8 mouse cellular contexts compared by ENCODE assay signal in genomic region chr13:119791580-119792135, GRCm38 (mm10). TPM values are rescaled to one million over a fixed set of nuclear protein-coding genes. Genes with fewer than 3 reads are reported as not detected.
DNase-seq lines count a peak whose midpoint lies in the region; ATAC-seq and TF ChIP-seq lines count a peak whose summit lies in the region.

No protein-coding gene starts in this region.

- no peaks in the 10 kb centered on the region for H3K9me3 ChIP-seq in forebrain, embryonic 11.5 days (ENCODE audit: control insufficient read depth, low read length)
- no peaks in the 10 kb centered on the region for H3K9me3 ChIP-seq in midbrain, embryonic 11.5 days (ENCODE audit: control insufficient read depth, low read length)

- H3K9ac ChIP-seq in forebrain, embryonic 11.5 days (ENCODE audit: low read length), result peak overlapping the region; percentile 94
- peak overlapping the region; percentile 89 for H3K9ac ChIP-seq in midbrain, embryonic 11.5 days (ENCODE audit: low read length)

- H3K27me3 ChIP-seq in testis, adult 2 months (ENCODE audit: control insufficient read depth, insufficient read depth, low read length), result no peaks in the 10 kb centered on the region
- no peaks in the 10 kb centered on the region for H3K27me3 ChIP-seq in forebrain, embryonic 11.5 days (ENCODE audit: control insufficient read depth, insufficient read depth, low read length)
- H3K27me3 ChIP-seq in kidney, adult 2 months (replicated peaks; ENCODE audit: control insufficient read depth, insufficient read depth, low read length), result no peaks in the 10 kb centered on the region
- H3K27me3 ChIP-seq in midbrain, embryonic 11.5 days (ENCODE audit: control insufficient read depth, insufficient read depth, low read length), result no peaks in the 10 kb centered on the region

- no peaks in the 10 kb centered on the region for H3K36me3 ChIP-seq in testis, adult 2 months (ENCODE audit: control insufficient read depth, insufficient read depth, low read length)
- no peaks in the 10 kb centered on the region; the same call in 1 of the 2 replicates for H3K36me3 ChIP-seq in forebrain, embryonic 11.5 days (ENCODE audit: control insufficient read depth, insufficient read depth, low read length)
- no peaks in the 10 kb centered on the region for H3K36me3 ChIP-seq in kidney, adult 2 months (ENCODE audit: control insufficient read depth, insufficient read depth, low read length)
- H3K36me3 ChIP-seq in midbrain, embryonic 11.5 days (ENCODE audit: control insufficient read depth, insufficient read depth, low read length), result peaks cover 8% of the 10 kb centered on the region

- H3K4me2 ChIP-seq in forebrain, embryonic 11.5 days (ENCODE audit: low read depth, low read length, severe bottlenecking), result peak overlapping the region; percentile 71
- peak overlapping the region; percentile 72 for H3K4me2 ChIP-seq in midbrain, embryonic 11.5 days

- H3K4me3 ChIP-seq in testis, adult 2 months (ENCODE audit: control insufficient read depth, low read depth, low read length), result peak overlapping the region; percentile 97
- H3K4me3 ChIP-seq in forebrain, embryonic 11.5 days (ENCODE audit: low read depth, low read length), result peak overlapping the region; percentile 84
- H3K4me3 ChIP-seq in kidney, adult 2 months (ENCODE audit: insufficient read depth, low read depth, low read length), result peak overlapping the region; percentile 95
- peak overlapping the region; percentile 85 for H3K4me3 ChIP-seq in midbrain, embryonic 11.5 days (ENCODE audit: low read depth, low read length)

- DNase-seq in testis, postnatal 10 days (ENCODE audit: low spot score), result no peak
- DNase-seq in forebrain, embryonic 11.5 days (ENCODE audit: low spot score), result no peak
- peak; percentile 23 for DNase-seq in kidney, adult 2 months
- DNase-seq in midbrain, embryonic 11.5 days (ENCODE audit: low spot score, missing footprints), result no peak
- no peak for DNase-seq in frontal cortex, postnatal 14 days (ENCODE audit: low spot score in 2 of 2)

- H3K4me1 ChIP-seq in testis, adult 2 months (ENCODE audit: control insufficient read depth, insufficient read depth, low read length), result peaks cover 9% of the 10 kb centered on the region
- H3K4me1 ChIP-seq in forebrain, embryonic 11.5 days (replicated peaks; ENCODE audit: control insufficient read depth, insufficient read depth, low read length), result peaks cover 2% of the 10 kb centered on the region; the same call in 1 of the 2 replicates
- peaks cover 4% of the 10 kb centered on the region; the same call in 1 of the 2 replicates for H3K4me1 ChIP-seq in kidney, adult 2 months (ENCODE audit: control insufficient read depth, insufficient read depth, low read length)
- H3K4me1 ChIP-seq in midbrain, embryonic 11.5 days (ENCODE audit: control insufficient read depth, insufficient read depth, low read length), result peaks cover 15% of the 10 kb centered on the region

- peak overlapping the region; percentile 93 for H3K27ac ChIP-seq in testis, adult 2 months (ENCODE audit: control insufficient read depth, insufficient read depth, low read depth, low read length)
- peak overlapping the region; percentile 90 for H3K27ac ChIP-seq in forebrain, embryonic 11.5 days (ENCODE audit: low read depth, low read length)
- H3K27ac ChIP-seq in kidney, adult 2 months (ENCODE audit: insufficient read depth, low read depth, low read length), result no peak overlapping the region
- H3K27ac ChIP-seq in midbrain, embryonic 11.5 days (ENCODE audit: low read depth, low read length), result peak overlapping the region; percentile 89

- no peak for ATAC-seq in forebrain, embryonic 11.5 days (replicated peaks; ENCODE audit: low FRiP score)
- ATAC-seq in midbrain, embryonic 11.5 days (ENCODE audit: low FRiP score), result no peak
- ATAC-seq in activated CD4-positive, CD25-positive, alpha-beta regulatory T cell, adult 4 months, result no peak
- no peak for ATAC-seq in erythroid progenitor cell, adult 5-6 weeks (replicated peaks; ENCODE audit: low FRiP score, poor library complexity, severe bottlenecking)

- WGBS in forebrain, embryonic 11.5 days, result 3% methylated on average over 18 of the region's 18 CpGs
- WGBS in kidney, adult 2 months, result 2% methylated on average over 18 of the region's 18 CpGs
- WGBS in midbrain, embryonic 11.5 days, result 4% methylated on average over 18 of the region's 18 CpGs

- TF ChIP-seq POLR2A in testis, adult 2 months (IDR thresholded peaks at IDR 0.05; ENCODE audit: control insufficient read depth, low read depth, low read length), result no peak
- no peak for TF ChIP-seq POLR2A in kidney, adult 2 months (IDR thresholded peaks at IDR 0.05; ENCODE audit: low read depth, low read length)

- TF ChIP-seq CTCF in testis, adult 2 months (IDR thresholded peaks at IDR 0.05; ENCODE audit: control insufficient read depth, insufficient read depth, insufficient replicate concordance, low read depth, low read length), result no peak
- TF ChIP-seq CTCF in kidney, adult 2 months (conservative IDR thresholded peaks at IDR 0.05; ENCODE audit: insufficient read depth, insufficient read length, low read depth, low read length), result no peak

RNA-seq across cellular contexts. Expression of gene Zfp131, which starts 1.0 kb away (rescaled TPM):
- 8.0 and 11.4 TPM in 2 replicates for polyA plus RNA-seq in testis, adult 2 months (2012; rRNA removed)
- polyA plus RNA-seq in forebrain, embryonic 11.5 days (2014; fragmentation: Nextera tagmentation; extraction: Ambion mirVana), result 49.2 and 50.7 TPM in 2 replicates
- 4.7 and 5.5 TPM in 2 replicates for polyA plus RNA-seq in kidney, adult 2 months (2012; rRNA removed)
- polyA plus RNA-seq in midbrain, embryonic 11.5 days (2014; fragmentation: Nextera tagmentation; extraction: Ambion mirVana), result 44.2 and 49.4 TPM in 2 replicates
- 10 to 100 TPM; 18.8 to 22.1 TPM for polyA plus RNA-seq in activated CD4-positive, CD25-positive, alpha-beta regulatory T cell, adult 4 months (2017; shearing (Covaris generic))
- total RNA-seq in erythroid progenitor cell, adult 5-6 weeks (2015; ENCODE audit: low replicate concordance), result 27.8 and 49.9 TPM in 2 replicates
- 38.9 and 41.3 TPM in 2 replicates for total RNA-seq in erythroid progenitor cell, adult 5-6 weeks (2017; ENCODE audit: low replicate concordance)

RNA-seq across cellular contexts. Expression of gene Nim1k, which starts 36.0 kb away (rescaled TPM):
- polyA plus RNA-seq in testis, adult 2 months (2012; rRNA removed), result 1.8 and 2.2 TPM in 2 replicates
- 4.9 and 5.8 TPM in 2 replicates for polyA plus RNA-seq in forebrain, embryonic 11.5 days (2014; fragmentation: Nextera tagmentation; extraction: Ambion mirVana)
- 0.88 and 1.0 TPM in 2 replicates for polyA plus RNA-seq in kidney, adult 2 months (2012; rRNA removed)
- 1.9 and 2.4 TPM in 2 replicates for polyA plus RNA-seq in midbrain, embryonic 11.5 days (2014; fragmentation: Nextera tagmentation; extraction: Ambion mirVana)
- 1 to 10 TPM in 1 of 2 experiments, under 1 TPM in 1; 0.62 to 1.1 TPM for polyA plus RNA-seq in activated CD4-positive, CD25-positive, alpha-beta regulatory T cell, adult 4 months (2017; shearing (Covaris generic))
- 1.4 TPM in 1 of 2 replicates, not detected in the other for total RNA-seq in erythroid progenitor cell, adult 5-6 weeks (2015; ENCODE audit: low replicate concordance)
- 0.45 TPM in 1 of 2 replicates, not detected in the other for total RNA-seq in erythroid progenitor cell, adult 5-6 weeks (2017; ENCODE audit: low replicate concordance)

RNA-seq across cellular contexts. Expression of gene AF067063, which starts 38.4 kb away (rescaled TPM):
- polyA plus RNA-seq in testis, adult 2 months (2012; rRNA removed), result 0.28 TPM in 1 of 2 replicates, not detected in the other
- polyA plus RNA-seq in forebrain, embryonic 11.5 days (2014; fragmentation: Nextera tagmentation; extraction: Ambion mirVana), result not detected in 2 replicates
- polyA plus RNA-seq in kidney, adult 2 months (2012; rRNA removed), result not detected in 2 replicates
- polyA plus RNA-seq in midbrain, embryonic 11.5 days (2014; fragmentation: Nextera tagmentation; extraction: Ambion mirVana), result not detected in 2 replicates
- polyA plus RNA-seq in activated CD4-positive, CD25-positive, alpha-beta regulatory T cell, adult 4 months (2017; shearing (Covaris generic)), result not detected
- total RNA-seq in erythroid progenitor cell, adult 5-6 weeks (2015; ENCODE audit: low replicate concordance), result not detected in 2 replicates
- total RNA-seq in erythroid progenitor cell, adult 5-6 weeks (2017; ENCODE audit: low replicate concordance), result not detected in 2 replicates

RNA-seq across cellular contexts. Expression of gene D13Ertd608e, which starts 44.1 kb away (rescaled TPM):
- not detected in 2 replicates for polyA plus RNA-seq in testis, adult 2 months (2012; rRNA removed)
- not detected in 2 replicates for polyA plus RNA-seq in forebrain, embryonic 11.5 days (2014; fragmentation: Nextera tagmentation; extraction: Ambion mirVana)
- not detected in 2 replicates for polyA plus RNA-seq in kidney, adult 2 months (2012; rRNA removed)
- polyA plus RNA-seq in midbrain, embryonic 11.5 days (2014; fragmentation: Nextera tagmentation; extraction: Ambion mirVana), result not detected in 2 replicates
- polyA plus RNA-seq in activated CD4-positive, CD25-positive, alpha-beta regulatory T cell, adult 4 months (2017; shearing (Covaris generic)), result not detected
- not detected in 2 replicates for total RNA-seq in erythroid progenitor cell, adult 5-6 weeks (2015; ENCODE audit: low replicate concordance)
- total RNA-seq in erythroid progenitor cell, adult 5-6 weeks (2017; ENCODE audit: low replicate concordance), result not detected in 2 replicates
